Mouse (Mus musculus) forelimb bud, embryonic 11.5 days (tissue): ENCODE results near the gene Olfr837.
"Not testable (repeated sequence)": the region's sequence is repeated elsewhere in the genome, so short reads cannot be mapped to it uniquely, and the experiment has no call there.

ENCODE experiments used
- DNase-seq: peaks from one replicate; pipeline ENCODE4 v3.0.0-alpha.2; 2012; ENCODE audit warnings: low read depth, low spot score

Gene Olfr837

GRCm38 (mm10) chr9:19136017-19136416 lies at the start of gene Olfr837:
Gene Olfr837 (plus strand): TSS chr9:19136317.
- DNase-seq: no peak

- DNase-seq: not testable (repeated sequence)
These were observed 43.0 kb upstream of the Olfr837 start for GRCm38 (mm10) chr9:19092889-19093753.

- no peak for DNase-seq
These were observed 38.8 kb upstream of the Olfr837 start for GRCm38 (mm10) chr9:19097286-19097685.

GRCm38 (mm10) chr9:19120082-19120481 lies 16.0 kb upstream of the Olfr837 start, which contains the start of gene Olfr836:
Gene Olfr836 (plus strand): TSS chr9:19120382.
- DNase-seq: no peak

- DNase-seq: no peak
These were observed 41.1 kb downstream of the Olfr837 start, which contains the start of gene Olfr839-ps1 for GRCm38 (mm10) chr9:19177212-19177611. Gene Olfr839-ps1 (minus strand): TSS chr9:19177312.
